Mouse (Mus musculus): ENCODE measurements around the gene Tysnd1.

GRCm38 (mm10) chr10:61693563-61693962, 1.8 kb upstream of the Tysnd1 start:
- TF ChIP-seq CTCF (IDR thresholded peaks at IDR 0.05; ENCODE audit: low read depth) (no peak), EP300 (IDR thresholded peaks at IDR 0.05; ENCODE audit: low read depth) (no peak)

Measured in liver, postnatal 0 days (tissue).